Mouse (Mus musculus) macrophage (primary cell): ENCODE measurements at regions not wholly inside any gene's neighbourhood (a gene's known extent, or its start where the extent isn't known, plus 50 kb on each side); places are given as distances from the start of the nearest gene placed in this dataset.
"Not testable (repeated sequence)": the region's sequence is repeated elsewhere in the genome, so short reads cannot be mapped to it uniquely, and the experiment has no call there.

Experiments
- H3K27ac ChIP-seq: fragments of 350-480 bp; formaldehyde crosslinking; 2 replicates; pipeline ENCODE4 v1.9.0; 2021
- H3K36me3 ChIP-seq: fragments of 350-480 bp; formaldehyde crosslinking; 2 replicates; pipeline ENCODE4 v1.9.0; 2021; ENCODE audit errors: inconsistent target
- H3K4me3 ChIP-seq: fragments of 350-480 bp; formaldehyde crosslinking; 2 replicates; pipeline ENCODE4 v1.9.0; 2021; ENCODE audit errors: inconsistent target
- H3K79me2 ChIP-seq: fragments of 350-480 bp; formaldehyde crosslinking; 2 replicates; pipeline ENCODE4 v1.9.0; 2021; ENCODE audit errors: inconsistent target
- WGBS: methylation state at CpG from one replicate; pipeline ENCODE4 v1.1.7; 2026; ENCODE audit warnings: inconsistent platforms; ENCODE audit not compliant: missing documents; 5-methylcytosine and 5-hydroxymethylcytosine counted together

DNA sequence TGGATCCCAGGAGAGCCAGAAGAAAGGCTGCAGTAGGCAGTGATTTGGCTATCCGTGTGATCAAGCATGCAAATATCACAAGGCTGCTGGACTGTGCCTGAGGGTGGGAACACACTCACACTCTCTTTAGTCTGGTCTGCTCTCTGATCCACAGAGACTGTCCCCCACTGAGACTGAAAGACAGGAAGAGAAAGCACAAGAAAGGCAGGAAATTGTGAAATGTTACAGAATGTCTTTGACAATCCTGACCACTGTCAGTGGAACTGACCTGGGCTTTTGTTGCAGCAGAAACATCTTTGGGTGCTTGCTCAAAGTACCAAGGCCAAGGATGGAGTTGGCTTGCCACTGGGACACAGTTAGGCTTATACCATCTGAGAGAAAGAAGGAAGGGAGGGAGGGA lies 52.3 kb upstream of the Gpd2 start:
- H3K4me3 ChIP-seq = no peak overlapping the region
- no peak overlapping the region for H3K27ac ChIP-seq
- H3K79me2 ChIP-seq = no peaks in the 10 kb centered on the region
- 53% methylated on average over 1 of the region's 1 CpGs for WGBS
- no peaks in the 10 kb centered on the region for H3K36me3 ChIP-seq

DNA sequence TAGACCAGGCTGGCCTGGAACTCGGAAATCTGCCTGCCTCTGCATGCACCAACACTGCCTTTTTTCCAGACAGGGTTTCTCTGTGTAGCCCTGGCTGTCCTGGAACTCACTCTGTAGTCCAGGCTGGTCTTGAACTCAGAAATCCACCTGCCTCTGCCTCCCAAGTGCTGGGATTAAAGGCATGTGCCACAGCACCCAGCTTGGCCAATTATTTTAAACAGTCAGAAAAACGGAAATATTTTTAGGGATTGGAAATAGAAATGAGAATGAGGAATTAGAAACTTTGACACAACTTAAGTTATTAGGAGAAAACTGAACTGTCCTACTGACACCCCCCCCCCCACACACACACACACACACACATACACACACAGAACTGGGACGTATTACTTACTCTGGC lies 54.3 kb upstream of the Gpd2 start:
- H3K79me2 ChIP-seq, H3K4me3 ChIP-seq, H3K36me3 ChIP-seq, H3K27ac ChIP-seq: not testable (repeated sequence)
- 57% methylated on average over 2 of the region's 3 CpGs for WGBS

DNA sequence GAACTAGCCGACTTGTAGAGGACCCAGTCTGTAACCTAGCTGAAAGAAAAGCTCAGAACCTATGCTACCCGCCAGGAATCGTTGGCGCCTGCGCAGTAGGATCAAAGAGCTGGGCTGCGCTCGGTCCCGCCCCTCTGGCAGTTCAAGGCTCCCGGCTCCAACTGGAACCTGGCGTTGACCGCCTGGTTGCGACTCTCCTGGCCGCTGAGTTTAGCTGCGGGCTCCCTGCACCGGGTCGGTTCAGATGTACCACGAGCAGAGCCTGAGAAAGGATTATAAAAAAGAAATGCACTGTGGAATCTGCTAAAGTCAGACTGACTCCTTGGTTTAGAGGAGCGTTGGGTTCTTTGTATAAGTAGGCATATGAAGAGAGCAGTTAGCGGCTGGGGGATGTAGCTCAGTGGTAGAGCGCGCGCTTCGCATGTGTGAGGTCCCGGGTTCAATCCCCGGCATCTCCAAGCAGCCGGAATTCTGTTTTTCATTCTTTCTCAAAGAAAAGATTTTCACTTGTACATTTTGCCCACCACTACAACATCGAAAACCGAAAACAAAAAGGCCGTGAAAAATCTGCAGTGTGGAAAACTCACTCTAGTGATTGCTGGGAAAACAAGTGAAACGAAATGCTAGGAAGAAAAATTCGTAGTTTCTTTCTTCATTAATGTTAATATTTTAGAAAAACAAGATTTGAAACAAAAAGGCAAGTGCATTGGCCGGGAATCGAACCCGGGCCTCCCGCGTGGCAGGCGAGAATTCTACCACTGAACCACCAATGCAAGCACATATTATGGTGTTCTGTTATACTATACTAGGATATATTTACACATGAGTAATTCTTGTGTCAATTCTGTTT lies 55.5 kb upstream of the Gpd2 start:
- peak overlapping the region; percentile 56 for H3K27ac ChIP-seq
- under 1% methylated on average over 37 of the region's 37 CpGs for WGBS
- no peaks in the 10 kb centered on the region for H3K79me2 ChIP-seq
- H3K36me3 ChIP-seq = no peaks in the 10 kb centered on the region
- H3K4me3 ChIP-seq = peak overlapping the region; percentile 51

DNA sequence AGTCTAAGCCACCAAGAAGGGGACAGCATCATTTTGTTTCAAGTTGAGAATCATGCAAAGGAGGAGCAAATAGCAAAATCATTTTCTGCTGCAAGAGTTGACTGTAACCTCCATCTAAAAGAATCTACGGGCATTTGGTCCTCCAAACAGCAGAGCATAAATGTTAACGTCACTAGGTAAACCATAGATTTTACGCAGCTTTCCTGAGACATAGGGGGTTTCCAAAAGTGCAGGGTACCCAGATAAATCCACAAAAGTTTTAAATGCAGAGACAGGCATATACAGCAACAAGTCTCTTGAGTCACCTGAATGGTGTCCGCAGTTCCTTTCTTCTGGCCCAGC lies 56.1 kb upstream of the Gpd2 start:
- H3K79me2 ChIP-seq = no peaks in the 10 kb centered on the region
- H3K4me3 ChIP-seq = peak overlapping the region; percentile 51
- 13% methylated on average over 4 of the region's 4 CpGs for WGBS
- 0 out of 2 replicates have a peak overlapping the region, but pooled peaks have one; percentile 56 for H3K27ac ChIP-seq
- H3K36me3 ChIP-seq = no peaks in the 10 kb centered on the region

DNA sequence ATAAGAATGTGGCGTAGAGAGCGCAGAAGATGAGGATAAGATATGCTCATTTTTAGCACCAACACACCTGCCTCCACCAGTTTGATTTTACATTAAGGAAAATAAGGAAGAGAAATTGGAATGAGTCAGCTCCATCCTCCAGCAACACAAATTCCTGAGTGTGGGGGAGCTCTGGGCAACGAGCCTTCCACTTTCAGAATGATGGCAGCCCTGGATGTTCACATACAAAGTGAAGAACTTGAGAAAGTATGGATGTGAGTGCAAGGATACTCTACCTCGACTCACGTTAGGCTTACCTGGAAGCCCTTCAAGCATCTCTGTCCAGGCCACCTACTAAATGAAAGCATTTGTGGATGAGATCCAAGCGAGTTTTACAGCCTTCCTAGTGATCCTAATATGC lies 54.3 kb upstream of the Nr4a2 start:
- no peaks in the 10 kb centered on the region for H3K79me2 ChIP-seq
- no peak overlapping the region for H3K4me3 ChIP-seq
- no peak overlapping the region for H3K27ac ChIP-seq
- WGBS = 91% methylated on average over 6 of the region's 6 CpGs
- no peaks in the 10 kb centered on the region for H3K36me3 ChIP-seq

DNA sequence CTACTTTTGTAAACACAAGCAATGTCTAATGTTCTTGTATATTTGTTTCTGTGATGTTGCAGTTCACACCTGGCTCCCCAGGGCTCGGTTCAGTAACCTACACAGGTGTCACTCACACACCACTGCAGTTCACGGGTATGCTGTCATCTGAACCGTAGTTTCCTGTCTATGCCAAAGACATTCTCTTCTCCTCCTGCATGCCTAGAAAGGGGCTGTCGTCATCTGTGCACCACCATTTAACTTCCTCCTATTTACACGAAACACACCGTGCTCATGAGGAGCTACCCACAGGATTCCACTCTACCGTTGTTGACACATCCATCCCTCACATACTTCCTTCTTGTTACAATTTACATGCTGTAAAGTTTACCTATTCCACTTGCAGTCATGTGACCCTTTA lies 52.7 kb upstream of the Nr4a2 start:
- 37% methylated on average over 7 of the region's 7 CpGs for WGBS
- Histone ChIP-seq H3K27ac (no peak overlapping the region), H3K79me2 (no peaks in the 10 kb centered on the region), H3K4me3 (no peak overlapping the region), H3K36me3 (no peaks in the 10 kb centered on the region)

DNA sequence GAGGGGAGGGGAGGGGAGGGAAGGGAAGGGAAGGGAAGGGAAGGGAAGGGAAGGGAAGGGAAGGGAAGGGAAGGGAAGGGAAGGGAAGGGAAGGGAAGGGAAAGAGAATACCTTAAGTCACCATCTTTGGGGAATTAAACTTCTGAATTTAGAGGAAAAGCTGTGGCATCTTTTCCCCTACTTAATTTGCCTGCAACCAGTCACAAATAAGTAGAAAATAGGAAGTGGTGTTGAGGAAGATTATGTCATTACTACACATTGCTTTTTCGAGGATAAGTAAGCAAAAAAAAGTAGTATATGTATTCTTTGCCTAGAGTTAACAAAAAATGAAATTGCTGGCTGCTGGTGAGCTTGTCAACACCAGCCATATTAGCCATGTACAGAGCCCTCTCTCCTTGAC lies 51.4 kb upstream of the Nr4a2 start:
- Histone ChIP-seq H3K4me3 (no peak overlapping the region), H3K79me2 (no peaks in the 10 kb centered on the region), H3K27ac (no peak overlapping the region), H3K36me3 (no peaks in the 10 kb centered on the region)
- 0% methylated on average over 1 of the region's 1 CpGs for WGBS
